Mouse (Mus musculus): ENCODE data around the gene Nup214. TPM values are rescaled to one million over a fixed set of nuclear protein-coding genes. Genes with fewer than 3 reads are reported as not detected.

Gene Nup214
- polyA plus RNA-seq, 1 experiment from 2014 or later = 47.8 TPM

GRCm38 (mm10) chr2:32057360-32057759, 83.1 kb downstream of the Nup214 start:
- Histone ChIP-seq H3K4me1 (ENCODE audit: control insufficient read depth, insufficient read depth, low read length) (no peaks in the 10 kb centered on the region), H3K36me3 (ENCODE audit: control insufficient read depth, insufficient read depth, low read length) (peaks cover 9% of the 10 kb centered on the region), H3K4me2 (ENCODE audit: low read length) (no peak overlapping the region), H3K27ac (ENCODE audit: low read depth, low read length) (no peak overlapping the region), H3K9ac (ENCODE audit: low read length) (no peak overlapping the region), H3K9me3 (replicated peaks; ENCODE audit: control insufficient read depth, low read length) (no peaks in the 10 kb centered on the region), H3K4me3 (ENCODE audit: low read depth, low read length) (no peak overlapping the region), H3K27me3 (replicated peaks; ENCODE audit: control insufficient read depth, insufficient read depth, low read length) (no peaks in the 10 kb centered on the region)
- ATAC-seq (no peak), DNase-seq (ENCODE audit: low spot score) (no peak)
- 87% methylated on average over 2 of the region's 2 CpGs for WGBS

GRCm38 (mm10) chr2:32057794-32058193, 83.6 kb downstream of the Nup214 start:
- H3K9ac ChIP-seq (ENCODE audit: low read length) = no peak overlapping the region
- H3K4me3 ChIP-seq (ENCODE audit: low read depth, low read length) = no peak overlapping the region
- no peak overlapping the region for H3K27ac ChIP-seq (ENCODE audit: low read depth, low read length)
- 0 out of 2 replicates have a peak, but pooled peaks cover 6% of the 10 kb centered on the region for H3K36me3 ChIP-seq (ENCODE audit: control insufficient read depth, insufficient read depth, low read length)
- H3K4me1 ChIP-seq (ENCODE audit: control insufficient read depth, insufficient read depth, low read length) = no peaks in the 10 kb centered on the region
- H3K4me2 ChIP-seq (ENCODE audit: low read length) = no peak overlapping the region
- no peaks in the 10 kb centered on the region for H3K9me3 ChIP-seq (replicated peaks; ENCODE audit: control insufficient read depth, low read length)
- H3K27me3 ChIP-seq (replicated peaks; ENCODE audit: control insufficient read depth, insufficient read depth, low read length) = no peaks in the 10 kb centered on the region
- no peak for DNase-seq (ENCODE audit: low spot score)
- no peak for ATAC-seq
- 79% methylated on average over 4 of the region's 4 CpGs for WGBS

GRCm38 (mm10) chr2:32058241-32058640, 84.0 kb downstream of the Nup214 start:
- Histone ChIP-seq H3K27me3 (replicated peaks; ENCODE audit: control insufficient read depth, insufficient read depth, low read length) (no peaks in the 10 kb centered on the region), H3K4me1 (ENCODE audit: control insufficient read depth, insufficient read depth, low read length) (no peaks in the 10 kb centered on the region), H3K9ac (ENCODE audit: low read length) (no peak overlapping the region), H3K27ac (ENCODE audit: low read depth, low read length) (no peak overlapping the region), H3K4me3 (ENCODE audit: low read depth, low read length) (no peak overlapping the region), H3K9me3 (replicated peaks; ENCODE audit: control insufficient read depth, low read length) (no peaks in the 10 kb centered on the region), H3K36me3 (ENCODE audit: control insufficient read depth, insufficient read depth, low read length) (0 out of 2 replicates have a peak, but pooled peaks cover 5% of the 10 kb centered on the region), H3K4me2 (ENCODE audit: low read length) (no peak overlapping the region)
- WGBS = 64% methylated on average over 9 of the region's 9 CpGs
- no peak for ATAC-seq
- no peak for DNase-seq (ENCODE audit: low spot score)

GRCm38 (mm10) chr2:32058716-32059115, 84.5 kb downstream of the Nup214 start:
- no peaks in the 10 kb centered on the region for H3K9me3 ChIP-seq (replicated peaks; ENCODE audit: control insufficient read depth, low read length)
- H3K36me3 ChIP-seq (ENCODE audit: control insufficient read depth, insufficient read depth, low read length) = 0 out of 2 replicates have a peak, but pooled peaks cover under 1% of the 10 kb centered on the region
- DNase-seq (ENCODE audit: low spot score) (no peak), ATAC-seq (no peak)
- H3K27ac ChIP-seq (ENCODE audit: low read depth, low read length) = no peak overlapping the region
- no peak overlapping the region for H3K9ac ChIP-seq (ENCODE audit: low read length)
- H3K4me1 ChIP-seq (ENCODE audit: control insufficient read depth, insufficient read depth, low read length) = no peaks in the 10 kb centered on the region
- no peak overlapping the region for H3K4me3 ChIP-seq (ENCODE audit: low read depth, low read length)
- no peak overlapping the region for H3K4me2 ChIP-seq (ENCODE audit: low read length)
- H3K27me3 ChIP-seq (replicated peaks; ENCODE audit: control insufficient read depth, insufficient read depth, low read length) = no peaks in the 10 kb centered on the region
- 47% methylated on average over 5 of the region's 5 CpGs for WGBS

GRCm38 (mm10) chr2:32059613-32060012, 85.4 kb downstream of the Nup214 start:
- 77% methylated on average over 6 of the region's 6 CpGs for WGBS

GRCm38 (mm10) chr2:32060228-32060805, 86.1 kb downstream of the Nup214 start:
- Histone ChIP-seq H3K9ac (ENCODE audit: low read length) (no peak overlapping the region), H3K27me3 (replicated peaks; ENCODE audit: control insufficient read depth, insufficient read depth, low read length) (no peaks in the 10 kb centered on the region), H3K4me2 (ENCODE audit: low read length) (no peak overlapping the region), H3K27ac (ENCODE audit: low read depth, low read length) (no peak overlapping the region), H3K36me3 (ENCODE audit: control insufficient read depth, insufficient read depth, low read length) (no peaks in the 10 kb centered on the region), H3K4me3 (ENCODE audit: low read depth, low read length) (no peak overlapping the region), H3K9me3 (replicated peaks; ENCODE audit: control insufficient read depth, low read length) (no peaks in the 10 kb centered on the region), H3K4me1 (ENCODE audit: control insufficient read depth, insufficient read depth, low read length) (no peaks in the 10 kb centered on the region)
- ATAC-seq (no peak), DNase-seq (ENCODE audit: low spot score) (no peak)
- 73% methylated on average over 6 of the region's 6 CpGs for WGBS

More at GRCm38 (mm10) chr2:32059613-32060012, 85.4 kb downstream of the Nup214 start:
- Histone ChIP-seq H3K4me1 (ENCODE audit: control insufficient read depth, insufficient read depth, low read length) (no peaks in the 10 kb centered on the region), H3K9ac (ENCODE audit: low read length) (no peak overlapping the region), H3K27me3 (replicated peaks; ENCODE audit: control insufficient read depth, insufficient read depth, low read length) (no peaks in the 10 kb centered on the region), H3K4me3 (ENCODE audit: low read depth, low read length) (no peak overlapping the region), H3K9me3 (replicated peaks; ENCODE audit: control insufficient read depth, low read length) (no peaks in the 10 kb centered on the region), H3K36me3 (ENCODE audit: control insufficient read depth, insufficient read depth, low read length) (no peaks in the 10 kb centered on the region), H3K4me2 (ENCODE audit: low read length) (no peak overlapping the region), H3K27ac (ENCODE audit: low read depth, low read length) (no peak overlapping the region)
- no peak for ATAC-seq
- DNase-seq (ENCODE audit: low spot score) = no peak

GRCm38 (mm10) chr2:32061189-32061588, 87.0 kb downstream of the Nup214 start:
- H3K27me3 ChIP-seq (replicated peaks; ENCODE audit: control insufficient read depth, insufficient read depth, low read length) = no peaks in the 10 kb centered on the region
- H3K4me1 ChIP-seq (ENCODE audit: control insufficient read depth, insufficient read depth, low read length) = no peaks in the 10 kb centered on the region
- no peaks in the 10 kb centered on the region for H3K9me3 ChIP-seq (replicated peaks; ENCODE audit: control insufficient read depth, low read length)
- no peak overlapping the region for H3K27ac ChIP-seq (ENCODE audit: low read depth, low read length)
- WGBS = 68% methylated on average over 2 of the region's 2 CpGs
- H3K9ac ChIP-seq (ENCODE audit: low read length) = no peak overlapping the region
- no peak overlapping the region for H3K4me2 ChIP-seq (ENCODE audit: low read length)
- DNase-seq (ENCODE audit: low spot score) (no peak), ATAC-seq (no peak)
- no peak overlapping the region for H3K4me3 ChIP-seq (ENCODE audit: low read depth, low read length)
- no peaks in the 10 kb centered on the region for H3K36me3 ChIP-seq (ENCODE audit: control insufficient read depth, insufficient read depth, low read length)

- Histone ChIP-seq H3K4me3 (ENCODE audit: low read depth, low read length) (no peak overlapping the region), H3K36me3 (ENCODE audit: control insufficient read depth, insufficient read depth, low read length) (no peaks in the 10 kb centered on the region), H3K9ac (ENCODE audit: low read length) (no peak overlapping the region), H3K4me1 (ENCODE audit: control insufficient read depth, insufficient read depth, low read length) (no peaks in the 10 kb centered on the region), H3K27ac (ENCODE audit: low read depth, low read length) (no peak overlapping the region), H3K27me3 (replicated peaks; ENCODE audit: control insufficient read depth, insufficient read depth, low read length) (no peaks in the 10 kb centered on the region), H3K9me3 (replicated peaks; ENCODE audit: control insufficient read depth, low read length) (no peaks in the 10 kb centered on the region), H3K4me2 (ENCODE audit: low read length) (no peak overlapping the region)
- DNase-seq (ENCODE audit: low spot score) = no peak
- no peak for ATAC-seq
- 79% methylated on average over 12 of the region's 12 CpGs for WGBS
Measured at GRCm38 (mm10) chr2:32061722-32062505, 87.7 kb downstream of the Nup214 start.
